Mouse (Mus musculus) testis, adult 2 months (tissue): ENCODE results near the gene Nos1ap. TPM values are rescaled to one million over a fixed set of nuclear protein-coding genes. Genes with fewer than 3 reads are reported as not detected.

Source experiments
- H3K27ac ChIP-seq: fragments of 200-500 bp; 2 replicates; pipeline ENCODE4 v1.5.1; 2012; ENCODE audit warnings: low read depth, low read length; ENCODE audit not compliant: control insufficient read depth, insufficient read depth
- H3K27me3 ChIP-seq: fragments of 200-500 bp; 2 replicates; pipeline ENCODE4 v1.6.1; 2012; ENCODE audit warnings: mild to moderate bottlenecking, low read length, moderate library complexity; ENCODE audit not compliant: control insufficient read depth, insufficient read depth
- H3K36me3 ChIP-seq: fragments of 200-500 bp; 2 replicates; pipeline ENCODE4 v1.6.1; 2012; ENCODE audit warnings: mild to moderate bottlenecking, low read length; ENCODE audit not compliant: control insufficient read depth, insufficient read depth
- H3K4me1 ChIP-seq: fragments of 200-500 bp; 2 replicates; pipeline ENCODE4 v1.6.1; 2012; ENCODE audit warnings: low read length; ENCODE audit not compliant: control insufficient read depth, insufficient read depth
- H3K4me3 ChIP-seq: fragments of 200-500 bp; 2 replicates; pipeline ENCODE4 v1.5.1; 2012; ENCODE audit warnings: low read depth, mild to moderate bottlenecking, low read length, moderate library complexity, mixed read lengths; ENCODE audit not compliant: control insufficient read depth
- CTCF ChIP-seq: fragments of 200-500 bp; IDR thresholded peaks from 2 replicates; pipeline ENCODE4 v1.5.1; 2012; ENCODE audit warnings: low read depth, mild to moderate bottlenecking, inconsistent platforms, low read length, moderate library complexity; ENCODE audit not compliant: control insufficient read depth, insufficient read depth, insufficient replicate concordance
- POLR2A ChIP-seq: fragments of 200-500 bp; IDR thresholded peaks from 2 replicates; pipeline ENCODE4 v1.6.1; 2012; ENCODE audit warnings: low read depth, mild to moderate bottlenecking, inconsistent platforms, low read length, moderate library complexity; ENCODE audit not compliant: control insufficient read depth
- polyA plus RNA-seq: library from polyadenylated mRNA; depleted of rRNA; stranded (reverse); fragments of >200 nt; gene quantifications from 2 replicates; pipeline ENCODE4 v1.2.3, GENCODE M21; 2012

Gene Nos1ap
- polyA plus RNA-seq, 1 experiment: 2.1 TPM

DNA sequence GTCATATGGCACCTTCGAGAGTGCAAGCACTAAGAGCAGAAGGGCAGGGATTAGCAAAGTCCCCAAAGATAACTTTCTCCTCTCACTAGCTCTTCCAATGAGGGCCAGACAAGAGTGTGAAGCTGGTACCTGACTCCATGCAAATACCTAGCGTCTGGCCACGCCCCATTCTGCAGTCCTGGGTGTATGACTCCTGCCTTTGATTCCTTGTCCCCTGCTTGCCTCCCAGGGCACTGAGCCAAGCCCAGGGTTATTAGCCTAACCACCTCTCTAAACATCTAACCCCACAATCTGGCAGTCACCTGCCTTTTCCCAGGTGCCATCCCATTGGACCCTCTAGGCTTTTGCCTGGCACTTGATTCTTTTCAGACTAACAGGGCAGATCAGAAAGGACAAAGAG is 208.2 kb downstream of the Nos1ap start:
- H3K27ac ChIP-seq: no peak overlapping the region
- H3K4me1 ChIP-seq: no peaks in the 10 kb centered on the region
- no peak for TF ChIP-seq CTCF
- TF ChIP-seq POLR2A: no peak
- no peaks in the 10 kb centered on the region for H3K36me3 ChIP-seq
- H3K4me3 ChIP-seq: no peak overlapping the region
- H3K27me3 ChIP-seq: no peaks in the 10 kb centered on the region

DNA sequence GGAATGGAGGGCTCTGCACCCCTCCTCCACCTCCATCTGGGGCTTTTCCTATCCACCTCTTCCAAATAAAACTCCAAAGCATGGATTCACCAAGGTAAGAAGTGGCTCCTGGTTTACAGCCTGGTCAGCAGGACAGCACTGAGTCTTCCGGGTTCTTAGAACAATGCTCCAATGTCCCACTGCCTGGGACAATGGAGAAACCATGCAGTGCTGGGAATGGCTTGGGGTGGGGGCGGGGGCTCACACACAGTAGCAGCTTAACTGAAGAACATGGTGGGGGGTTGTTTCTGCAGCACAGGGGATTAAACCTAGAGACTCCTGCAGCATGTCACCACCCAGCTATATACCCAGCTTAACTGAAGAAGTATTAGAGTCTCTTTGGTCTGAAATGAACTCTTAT is 209.2 kb downstream of the Nos1ap start:
- Histone ChIP-seq H3K27ac (no peak overlapping the region), H3K4me3 (no peak overlapping the region), H3K36me3 (no peaks in the 10 kb centered on the region), H3K4me1 (no peaks in the 10 kb centered on the region), H3K27me3 (no peaks in the 10 kb centered on the region)
- TF ChIP-seq POLR2A (no peak), CTCF (no peak)

DNA sequence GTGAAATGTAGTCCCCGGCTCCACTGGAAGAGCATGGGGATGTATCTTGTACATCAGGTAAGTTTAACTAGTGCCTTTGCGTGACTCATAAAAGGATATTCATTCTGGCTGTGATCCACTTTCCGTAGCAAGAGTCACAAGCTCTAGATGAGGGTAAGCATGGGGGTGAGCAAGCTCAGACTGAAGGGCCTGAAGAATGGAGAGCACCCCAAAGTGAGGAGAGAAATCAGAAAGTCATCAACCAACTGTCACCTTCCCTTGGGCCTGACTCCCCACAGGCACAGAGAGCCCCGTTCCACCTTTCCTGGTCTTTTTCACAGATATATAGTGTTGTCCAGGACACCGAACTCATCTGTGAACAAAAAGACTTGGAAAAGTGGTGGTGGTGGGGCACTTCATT is 213.9 kb downstream of the Nos1ap start:
- Histone ChIP-seq H3K36me3 (no peaks in the 10 kb centered on the region), H3K27ac (no peak overlapping the region), H3K4me1 (no peaks in the 10 kb centered on the region), H3K4me3 (no peak overlapping the region), H3K27me3 (no peaks in the 10 kb centered on the region)
- TF ChIP-seq CTCF: no peak
- TF ChIP-seq POLR2A: no peak

GRCm38 (mm10) chr1:170373750-170374149 is 215.9 kb downstream of the Nos1ap start:
- no peak for TF ChIP-seq POLR2A
- no peak for TF ChIP-seq CTCF
- H3K27me3 ChIP-seq: no peaks in the 10 kb centered on the region

DNA sequence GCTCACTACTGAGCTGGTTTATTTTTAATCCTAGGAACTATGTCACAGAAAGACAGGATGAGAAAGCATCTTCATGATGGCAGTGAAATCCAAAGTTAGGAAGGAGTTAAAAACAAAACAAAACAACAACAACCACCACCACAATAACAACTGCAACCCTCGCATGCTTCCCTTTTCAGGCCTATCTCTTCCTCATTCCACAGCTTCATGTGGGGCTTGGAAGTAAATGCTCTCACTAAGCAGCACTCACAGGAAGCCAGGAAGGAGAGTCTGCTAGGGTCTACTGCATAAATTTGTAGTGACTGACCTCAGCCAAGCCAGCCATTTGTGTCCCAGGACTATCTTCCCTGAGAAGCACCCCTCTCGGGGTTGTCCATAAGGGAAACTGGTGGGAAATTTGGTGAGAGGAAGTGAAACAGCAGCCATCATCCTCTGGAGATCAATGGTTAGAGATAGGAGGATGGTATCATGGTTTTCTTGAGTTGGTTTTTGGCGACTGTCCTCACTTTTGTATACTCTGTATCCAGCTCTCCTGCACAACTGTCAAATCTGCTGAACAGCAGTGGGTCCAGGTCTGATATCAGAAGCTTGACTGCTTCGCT is 218.4 kb downstream of the Nos1ap start:
- H3K27me3 ChIP-seq: no peaks in the 10 kb centered on the region
- no peak overlapping the region for H3K4me3 ChIP-seq
- no peak overlapping the region for H3K27ac ChIP-seq
- no peaks in the 10 kb centered on the region for H3K36me3 ChIP-seq
- H3K4me1 ChIP-seq: no peaks in the 10 kb centered on the region
- TF ChIP-seq POLR2A (no peak), CTCF (no peak)

More at GRCm38 (mm10) chr1:170373750-170374149, 215.9 kb downstream of the Nos1ap start:
- Histone ChIP-seq H3K27ac (no peak overlapping the region), H3K36me3 (no peaks in the 10 kb centered on the region), H3K4me3 (no peak overlapping the region), H3K4me1 (no peaks in the 10 kb centered on the region)

DNA sequence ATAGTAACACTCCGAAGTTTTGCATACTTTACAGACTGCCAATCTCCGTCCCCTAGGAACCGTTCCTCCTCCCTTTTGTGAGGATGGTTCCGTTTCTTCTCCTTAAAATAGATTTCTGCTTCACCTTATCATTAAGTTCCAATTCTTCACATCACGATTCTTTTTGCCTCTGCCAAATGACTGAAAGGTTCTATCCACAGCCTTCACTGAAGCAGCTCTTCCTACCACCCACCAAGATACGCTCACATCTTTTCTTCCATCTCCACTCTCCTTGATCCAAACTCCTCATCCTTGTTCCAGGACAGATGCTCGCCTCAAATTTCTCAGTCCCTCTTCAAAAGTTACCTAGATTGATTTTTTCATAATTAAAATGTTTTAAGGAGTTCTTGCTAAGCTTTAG is 220.8 kb downstream of the Nos1ap start:
- Histone ChIP-seq H3K27me3 (no peaks in the 10 kb centered on the region), H3K36me3 (no peaks in the 10 kb centered on the region), H3K4me3 (no peak overlapping the region), H3K27ac (no peak overlapping the region), H3K4me1 (no peaks in the 10 kb centered on the region)
- TF ChIP-seq POLR2A (no peak), CTCF (no peak)

- no peaks in the 10 kb centered on the region for H3K27me3 ChIP-seq
- H3K4me1 ChIP-seq: no peaks in the 10 kb centered on the region
- no peak overlapping the region for H3K4me3 ChIP-seq
- no peak overlapping the region for H3K27ac ChIP-seq
- TF ChIP-seq POLR2A: no peak
- no peaks in the 10 kb centered on the region for H3K36me3 ChIP-seq
Measured at GRCm38 (mm10) chr1:170366981-170367700, 222.5 kb downstream of the Nos1ap start.
